Mouse (Mus musculus): ENCODE data around the gene Chuk. TPM values are rescaled to one million over a fixed set of nuclear protein-coding genes. Genes with fewer than 3 reads are reported as not detected.
A peak's percentile ranks its signal among the peaks of the same experiment; 100 is the strongest.

Chuk gene
- total and polyA plus RNA-seq, 3 experiments = 13.8 to 94.1 (median 54.9) TPM

DNA sequence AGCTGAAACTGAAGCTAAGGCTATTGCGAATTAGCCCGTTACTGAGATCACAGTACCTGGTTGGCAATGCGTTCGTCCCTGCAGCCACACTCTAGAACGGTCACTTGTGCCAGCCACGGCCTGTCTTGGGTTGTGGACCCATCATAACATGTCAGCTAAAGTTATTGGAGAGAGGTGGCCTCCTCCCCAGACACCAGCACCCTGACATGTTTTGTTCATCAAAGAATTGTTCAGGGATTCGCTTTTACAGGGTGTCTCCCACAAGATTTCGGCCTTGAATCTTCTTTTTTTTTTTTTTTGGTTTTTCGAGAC is 39.2 kb upstream of the Chuk start:
- peak overlapping the region; percentile 90 for H3K4me3 ChIP-seq (ENCODE audit: low read depth, low read length)
- H3K27me3 ChIP-seq (ENCODE audit: insufficient read depth, low read length) = peaks cover 17% of the 10 kb centered on the region
- no peak for TF ChIP-seq GATA1 (IDR thresholded peaks at IDR 0.05; ENCODE audit: borderline replicate concordance, low read length)
- no peak for TF ChIP-seq GATA2 (IDR thresholded peaks at IDR 0.05; ENCODE audit: borderline replicate concordance, low read depth, low read length)
- no peak for TF ChIP-seq TAL1 (conservative IDR thresholded peaks at IDR 0.05; ENCODE audit: low read depth, low read length)
- no peak for TF ChIP-seq POLR2AphosphoS5 (IDR thresholded peaks at IDR 0.05; ENCODE audit: insufficient replicate concordance, low read depth, low read length)
- no peak for TF ChIP-seq CTCF (IDR thresholded peaks at IDR 0.05; ENCODE audit: low read depth, low read length)
- H3K4me1 ChIP-seq (ENCODE audit: insufficient read depth, low read depth, low read length) = peaks cover 32% of the 10 kb centered on the region
- ATAC-seq (ENCODE audit: extremely low read depth, insufficient number of reproducible peaks, low FRiP score, poor library complexity, severe bottlenecking) (no peak), DNase-seq (ENCODE audit: low spot score) (no peak)
- no peaks in the 10 kb centered on the region for H3K9me3 ChIP-seq (replicated peaks)
- H3K36me3 ChIP-seq (replicated peaks) = peaks cover 26% of the 10 kb centered on the region

- Histone ChIP-seq H3K36me3 (replicated peaks) (peaks cover 32% of the 10 kb centered on the region), H3K9me3 (replicated peaks) (no peaks in the 10 kb centered on the region), H3K27me3 (ENCODE audit: insufficient read depth, low read length) (peaks cover 12% of the 10 kb centered on the region), H3K4me1 (ENCODE audit: insufficient read depth, low read depth, low read length) (peaks cover 32% of the 10 kb centered on the region), H3K4me3 (ENCODE audit: low read depth, low read length) (peak within 1 kb of the TSS; percentile 90)
- ATAC-seq (ENCODE audit: extremely low read depth, insufficient number of reproducible peaks, low FRiP score, poor library complexity, severe bottlenecking) (no peak; the same call in 1 of the 2 replicates), DNase-seq (ENCODE audit: low spot score) (peak; percentile 76)
- no peak for TF ChIP-seq POLR2AphosphoS5 (IDR thresholded peaks at IDR 0.05; ENCODE audit: insufficient replicate concordance, low read depth, low read length)
- no peak for TF ChIP-seq GATA1 (IDR thresholded peaks at IDR 0.05; ENCODE audit: borderline replicate concordance, low read length)
- no peak for TF ChIP-seq TAL1 (conservative IDR thresholded peaks at IDR 0.05; ENCODE audit: low read depth, low read length)
- no peak for TF ChIP-seq CTCF (IDR thresholded peaks at IDR 0.05; ENCODE audit: low read depth, low read length)
- no peak for TF ChIP-seq GATA2 (IDR thresholded peaks at IDR 0.05; ENCODE audit: borderline replicate concordance, low read depth, low read length)
These were observed 38.7 kb upstream of the Chuk start, which contains the start of gene Bloc1s2 for GRCm38 (mm10) chr19:44145702-44146567. Bloc1s2 (minus strand) TSS chr19:44146446.

DNA sequence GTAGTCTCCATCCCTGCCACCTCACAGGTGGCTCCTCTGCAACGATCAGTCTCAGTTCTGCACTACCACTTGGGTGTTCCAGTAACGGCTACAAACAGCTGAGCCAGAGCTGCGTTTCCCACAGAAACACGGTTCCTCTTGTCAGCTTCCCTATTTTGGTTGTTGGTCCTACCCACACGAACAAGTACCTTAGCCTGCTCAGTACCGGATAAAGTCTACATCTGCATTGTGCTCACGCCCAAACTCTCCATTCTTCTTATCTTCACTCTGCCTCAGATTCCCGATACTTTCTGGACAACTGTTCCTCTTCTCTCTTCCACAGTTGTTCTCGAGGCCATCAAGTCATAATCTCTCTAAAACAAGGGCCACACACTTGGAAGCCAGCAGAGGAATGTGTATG is 37.1 kb upstream of the Chuk start:
- H3K9me3 ChIP-seq (replicated peaks) = no peaks in the 10 kb centered on the region
- no peak for TF ChIP-seq CTCF (IDR thresholded peaks at IDR 0.05; ENCODE audit: low read depth, low read length)
- TF ChIP-seq GATA1 (IDR thresholded peaks at IDR 0.05; ENCODE audit: borderline replicate concordance, low read length) = no peak
- no peak for TF ChIP-seq POLR2AphosphoS5 (IDR thresholded peaks at IDR 0.05; ENCODE audit: insufficient replicate concordance, low read depth, low read length)
- TF ChIP-seq GATA2 (IDR thresholded peaks at IDR 0.05; ENCODE audit: borderline replicate concordance, low read depth, low read length) = no peak
- TF ChIP-seq TAL1 (conservative IDR thresholded peaks at IDR 0.05; ENCODE audit: low read depth, low read length) = no peak
- peak overlapping the region; percentile 90; the same call in 1 of the 2 replicates for H3K4me3 ChIP-seq (ENCODE audit: low read depth, low read length)
- H3K27me3 ChIP-seq (ENCODE audit: insufficient read depth, low read length) = peaks cover 3% of the 10 kb centered on the region; the same call in 1 of the 2 replicates
- peaks cover 32% of the 10 kb centered on the region for H3K4me1 ChIP-seq (ENCODE audit: insufficient read depth, low read depth, low read length)
- peak; percentile 75 for ATAC-seq (ENCODE audit: extremely low read depth, insufficient number of reproducible peaks, low FRiP score, poor library complexity, severe bottlenecking)
- peaks cover 44% of the 10 kb centered on the region for H3K36me3 ChIP-seq (replicated peaks)
- DNase-seq (ENCODE audit: low spot score) = peak; percentile 20

- ATAC-seq (ENCODE audit: extremely low read depth, insufficient number of reproducible peaks, low FRiP score, poor library complexity, severe bottlenecking) (no peak), DNase-seq (ENCODE audit: low spot score) (no peak)
- no peak for TF ChIP-seq CTCF (IDR thresholded peaks at IDR 0.05; ENCODE audit: low read depth, low read length)
- TF ChIP-seq TAL1 (conservative IDR thresholded peaks at IDR 0.05; ENCODE audit: low read depth, low read length) = no peak
- no peak for TF ChIP-seq GATA2 (IDR thresholded peaks at IDR 0.05; ENCODE audit: borderline replicate concordance, low read depth, low read length)
- no peak for TF ChIP-seq POLR2AphosphoS5 (IDR thresholded peaks at IDR 0.05; ENCODE audit: insufficient replicate concordance, low read depth, low read length)
- no peak for TF ChIP-seq GATA1 (IDR thresholded peaks at IDR 0.05; ENCODE audit: borderline replicate concordance, low read length)
- Histone ChIP-seq H3K4me3 (ENCODE audit: low read depth, low read length) (no peak overlapping the region; the same call in 1 of the 2 replicates), H3K27me3 (ENCODE audit: insufficient read depth, low read length) (no peaks in the 10 kb centered on the region), H3K9me3 (replicated peaks) (no peaks in the 10 kb centered on the region), H3K36me3 (replicated peaks) (peaks cover 60% of the 10 kb centered on the region), H3K4me1 (ENCODE audit: insufficient read depth, low read depth, low read length) (peaks cover 26% of the 10 kb centered on the region)
These were observed 28.7 kb upstream of the Chuk start for GRCm38 (mm10) chr19:44135960-44136485.

GRCm38 (mm10) chr19:44135072-44135959 is 28.0 kb upstream of the Chuk start, which contains the start of gene Cwf19l1:
Cwf19l1 (minus strand) TSS chr19:44135876.
- DNase-seq (ENCODE audit: low spot score) (peak; percentile 60), ATAC-seq (ENCODE audit: extremely low read depth, insufficient number of reproducible peaks, low FRiP score, poor library complexity, severe bottlenecking) (peak; percentile 40; the same call in 1 of the 2 replicates)
- H3K9me3 ChIP-seq (replicated peaks) = no peaks in the 10 kb centered on the region
- no peaks in the 10 kb centered on the region for H3K27me3 ChIP-seq (ENCODE audit: insufficient read depth, low read length)
- H3K4me1 ChIP-seq (ENCODE audit: insufficient read depth, low read depth, low read length) = peaks cover 26% of the 10 kb centered on the region
- peak within 1 kb of the TSS; percentile 71 for H3K4me3 ChIP-seq (ENCODE audit: low read depth, low read length)
- TF ChIP-seq POLR2AphosphoS5 (IDR thresholded peaks at IDR 0.05; ENCODE audit: insufficient replicate concordance, low read depth, low read length) (no peak), GATA1 (IDR thresholded peaks at IDR 0.05; ENCODE audit: borderline replicate concordance, low read length) (no peak), GATA2 (IDR thresholded peaks at IDR 0.05; ENCODE audit: borderline replicate concordance, low read depth, low read length) (no peak), CTCF (IDR thresholded peaks at IDR 0.05; ENCODE audit: low read depth, low read length) (no peak), TAL1 (conservative IDR thresholded peaks at IDR 0.05; ENCODE audit: low read depth, low read length) (no peak)
- H3K36me3 ChIP-seq (replicated peaks) = peaks cover 63% of the 10 kb centered on the region
